ENCODE assay signal across 8 mouse cellular contexts in the genomic region with DNA sequence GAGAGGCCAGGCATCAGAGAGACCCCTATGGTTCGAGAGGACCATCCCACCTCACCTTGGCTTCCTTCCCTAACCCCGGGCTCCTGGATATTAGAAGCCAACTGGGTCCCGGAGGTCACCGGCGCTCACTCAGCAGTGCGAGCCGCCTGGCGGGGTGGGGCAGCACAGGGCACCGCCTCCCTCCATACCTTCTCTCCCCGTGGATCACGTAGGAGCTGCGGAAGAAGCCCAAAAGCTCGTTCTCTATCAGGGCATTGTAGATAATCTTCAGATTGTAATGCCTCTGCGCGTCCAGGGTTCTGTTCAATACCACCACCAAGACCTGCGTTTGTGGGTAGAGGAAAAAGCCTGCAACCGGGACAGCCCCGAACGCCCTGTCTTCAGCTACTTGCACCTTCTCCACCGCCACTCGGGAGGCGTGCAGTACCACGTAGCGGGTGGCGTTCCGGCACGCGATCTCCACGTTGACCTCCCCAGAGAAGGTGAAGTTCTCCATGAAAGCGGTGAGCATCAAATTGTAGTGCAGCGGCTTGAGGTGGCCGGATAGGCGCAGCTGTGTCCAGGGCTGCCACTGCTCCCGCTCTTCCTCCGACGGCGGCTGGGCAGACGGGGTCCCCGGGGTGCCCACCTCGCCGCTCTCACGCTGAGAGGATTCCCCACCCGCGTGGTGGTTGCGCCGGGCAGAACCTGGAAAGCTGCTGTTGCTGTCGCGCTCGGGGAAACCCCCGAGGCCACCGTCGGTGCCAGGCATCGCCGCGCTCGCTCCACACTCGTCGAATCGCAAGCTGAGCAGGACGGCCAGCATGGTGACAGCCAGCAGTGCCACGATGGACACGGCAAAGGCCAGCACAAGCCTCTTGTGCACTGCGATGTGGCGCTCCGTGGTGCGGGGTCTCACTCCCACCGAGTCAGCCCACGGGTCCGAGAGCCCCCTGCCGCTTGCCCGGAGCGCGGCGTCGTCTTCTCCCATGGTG. TPM values are rescaled to one million over a fixed set of nuclear protein-coding genes. Genes with fewer than 3 reads are reported as not detected.
DNase-seq lines count a peak whose midpoint lies in the region; ATAC-seq and TF ChIP-seq lines count a peak whose summit lies in the region.

No protein-coding gene starts in this region.

- TF ChIP-seq POLR2A in cerebellum, adult 2 months (IDR thresholded peaks at IDR 0.05; ENCODE audit: borderline replicate concordance, insufficient read depth, low read length), result no peak

- peak overlapping the region; percentile 74 for H3K4me3 ChIP-seq in cerebellum, adult 2 months (replicated peaks; ENCODE audit: insufficient read depth, low read depth, low read length)
- H3K4me3 ChIP-seq in forebrain, embryonic 12.5 days (replicated peaks), result peak overlapping the region; percentile 63
- no peak overlapping the region for H3K4me3 ChIP-seq in liver, embryonic 12.5 days
- peak overlapping the region; percentile 41 for H3K4me3 ChIP-seq in stomach, embryonic 14.5 days (ENCODE audit: low read depth, low read length)

- H3K9me3 ChIP-seq in forebrain, embryonic 12.5 days, result no peaks in the 10 kb centered on the region
- H3K9me3 ChIP-seq in liver, embryonic 12.5 days (replicated peaks), result no peaks in the 10 kb centered on the region
- no peaks in the 10 kb centered on the region for H3K9me3 ChIP-seq in stomach, embryonic 14.5 days (ENCODE audit: control insufficient read depth, low read depth, low read length)

- no peak for TF ChIP-seq CTCF in cerebellum, adult 2 months (IDR thresholded peaks at IDR 0.05; ENCODE audit: borderline replicate concordance, insufficient read depth, low read depth, low read length)

- H3K36me3 ChIP-seq in forebrain, embryonic 12.5 days (replicated peaks), result no peaks in the 10 kb centered on the region
- H3K36me3 ChIP-seq in liver, embryonic 12.5 days, result no peaks in the 10 kb centered on the region
- no peaks in the 10 kb centered on the region for H3K36me3 ChIP-seq in stomach, embryonic 14.5 days (ENCODE audit: control insufficient read depth, insufficient read depth, low read length)

- no peaks in the 10 kb centered on the region for H3K4me1 ChIP-seq in cerebellum, adult 2 months (ENCODE audit: control insufficient read depth, insufficient read depth, low read length)
- H3K4me1 ChIP-seq in forebrain, embryonic 12.5 days, result peaks cover 14% of the 10 kb centered on the region
- H3K4me1 ChIP-seq in liver, embryonic 12.5 days, result no peaks in the 10 kb centered on the region
- H3K4me1 ChIP-seq in stomach, embryonic 14.5 days (ENCODE audit: control insufficient read depth, insufficient read depth, low read length), result peaks cover 8% of the 10 kb centered on the region; the same call in 1 of the 2 replicates

- H3K27me3 ChIP-seq in cerebellum, adult 2 months (ENCODE audit: control insufficient read depth, insufficient read depth, low read length), result no peaks in the 10 kb centered on the region
- peaks cover 47% of the 10 kb centered on the region for H3K27me3 ChIP-seq in forebrain, embryonic 12.5 days
- H3K27me3 ChIP-seq in liver, embryonic 12.5 days (replicated peaks), result peaks cover 45% of the 10 kb centered on the region
- H3K27me3 ChIP-seq in stomach, embryonic 14.5 days (ENCODE audit: control insufficient read depth, insufficient read depth, low read length), result peaks cover 20% of the 10 kb centered on the region

- peak overlapping the region; percentile 92 for H3K27ac ChIP-seq in cerebellum, adult 2 months (ENCODE audit: insufficient read depth, low read length)
- H3K27ac ChIP-seq in forebrain, embryonic 12.5 days, result no peak overlapping the region
- no peak overlapping the region for H3K27ac ChIP-seq in liver, embryonic 12.5 days
- no peak overlapping the region for H3K27ac ChIP-seq in stomach, embryonic 14.5 days (ENCODE audit: low read length)

- peak overlapping the region; percentile 90 for H3K4me2 ChIP-seq in forebrain, embryonic 12.5 days
- H3K4me2 ChIP-seq in liver, embryonic 12.5 days, result peak overlapping the region; percentile 63
- H3K4me2 ChIP-seq in stomach, embryonic 14.5 days (replicated peaks; ENCODE audit: low read depth, low read length), result peak overlapping the region; percentile 77

- WGBS in cerebellum, adult 2 months, result 2% methylated on average over 75 of the region's 75 CpGs
- 8% methylated on average over 75 of the region's 75 CpGs for WGBS in forebrain, embryonic 12.5 days
- 12% methylated on average over 75 of the region's 75 CpGs for WGBS in liver, embryonic 12.5 days (ENCODE audit: insufficient replicate concordance)
- 6% methylated on average over 75 of the region's 75 CpGs for WGBS in stomach, embryonic 14.5 days

- H3K9ac ChIP-seq in forebrain, embryonic 12.5 days, result peak overlapping the region; percentile 55; the same call in 1 of the 2 replicates
- H3K9ac ChIP-seq in liver, embryonic 12.5 days, result no peak overlapping the region
- H3K9ac ChIP-seq in stomach, embryonic 14.5 days (replicated peaks; ENCODE audit: low read depth, low read length), result no peak overlapping the region

- DNase-seq in kidney, postnatal 4 days, result peak; percentile 5 to 6
- no peak for DNase-seq in kidney, postnatal 36 days
- DNase-seq in cerebellum, adult 2 months, result peak; percentile 75 to 79
- no peak for DNase-seq in thymus, postnatal 0 days (ENCODE audit: low spot score)
- DNase-seq in urinary bladder, postnatal 14 days (ENCODE audit: low spot score), result no peak

- ATAC-seq in forebrain, embryonic 12.5 days (ENCODE audit: low FRiP score), result peak; percentile 57
- no peak for ATAC-seq in liver, embryonic 12.5 days
- peak; percentile 42; the same call in 1 of the 2 replicates for ATAC-seq in stomach, embryonic 14.5 days (ENCODE audit: insufficient number of reproducible peaks, insufficient read depth, low FRiP score, low read depth)

RNA-seq across cellular contexts. Expression of gene Trhde, which starts 1.5 kb away (rescaled TPM):
- 16.9 and 18.9 TPM in 2 replicates for polyA plus RNA-seq in cerebellum, adult 2 months (2012; rRNA removed)
- polyA plus RNA-seq in forebrain, embryonic 12.5 days (2016; fragmentation: Nextera tagmentation; extraction: Ambion mirVana), result 0.96 and 1.6 TPM in 2 replicates
- not detected in 2 replicates for polyA plus RNA-seq in liver, embryonic 12.5 days (2016; fragmentation: Nextera tagmentation; extraction: Ambion mirVana)
- polyA plus RNA-seq in stomach, embryonic 14.5 days (2014; fragmentation: Nextera tagmentation; extraction: Ambion mirVana), result 0.35 and 0.56 TPM in 2 replicates
- polyA plus RNA-seq in thymus, postnatal 0 days (2015; fragmentation: Nextera tagmentation; extraction: Ambion mirVana), result 0.03 TPM in 1 of 2 replicates, not detected in the other

Comparison
In these comparisons a context has a peak if more than half of its experiments do, and no peak if none do; other contexts are left out.
1. DNase-seq: peak in kidney, postnatal 4 days (2 of 2) and cerebellum, adult 2 months (2 of 2); none in kidney, postnatal 36 days (0 of 2), thymus, postnatal 0 days (single experiment) and urinary bladder, postnatal 14 days (single experiment).
2. Peak in every context shown above with its lines, with median percentiles within 50 percentile points of each other: H3K4me2 ChIP-seq.